Mouse (Mus musculus) limb, embryonic 13.5 days (tissue): ENCODE measurements at regions not wholly inside any gene's neighbourhood (a gene's known extent, or its start where the extent isn't known, plus 50 kb on each side); places are given as distances from the start of the nearest gene placed in this dataset.

ENCODE experiments used
- ATAC-seq: fragments of 200-750 bp; cut with Nextera tagmentation; 2 replicates; pipeline ENCODE4 v1.8.0; 2017; ENCODE audit warnings: low read depth, moderate number of reproducible peaks, moderate TSS enrichment; ENCODE audit not compliant: low FRiP score
- H3K27ac ChIP-seq: fragments of 300-500 bp; sonication (generic); 2 replicates; pipeline ENCODE4 v1.5.1; 2015; ENCODE audit warnings: inconsistent platforms, mild to moderate bottlenecking, moderate library complexity
- H3K27me3 ChIP-seq: fragments of 300-500 bp; sonication (generic); 2 replicates; pipeline ENCODE4 v1.6.1; 2015; ENCODE audit warnings: mild to moderate bottlenecking, inconsistent platforms
- H3K36me3 ChIP-seq: fragments of 300-500 bp; sonication (generic); 2 replicates; pipeline ENCODE4 v1.6.1; 2015; ENCODE audit warnings: inconsistent platforms, mild to moderate bottlenecking, moderate library complexity
- H3K4me1 ChIP-seq: fragments of 300-500 bp; sonication (generic); 2 replicates; pipeline ENCODE4 v1.6.1; 2015; ENCODE audit warnings: inconsistent platforms
- H3K4me2 ChIP-seq: fragments of 300-500 bp; sonication (generic); replicated peaks from 2 replicates; pipeline ENCODE4 v1.6.1; 2015; ENCODE audit warnings: inconsistent platforms, mild to moderate bottlenecking, moderate library complexity
- H3K4me3 ChIP-seq: fragments of 300-500 bp; sonication (generic); 2 replicates; pipeline ENCODE4 v1.5.1; 2015; ENCODE audit warnings: moderate library complexity, mild to moderate bottlenecking, inconsistent platforms
- H3K9ac ChIP-seq: fragments of 300-500 bp; sonication (generic); 2 replicates; pipeline ENCODE4 v1.6.1; 2015; ENCODE audit warnings: mild to moderate bottlenecking, inconsistent platforms
- H3K9me3 ChIP-seq: fragments of 300-500 bp; sonication (generic); 2 replicates; pipeline ENCODE4 v1.6.1; 2016; ENCODE audit warnings: inconsistent platforms
- WGBS: fragments of 180-500 bp; shearing (Covaris S2); methylation state at CpG from one replicate; pipeline ENCODE4 v1.1.7; 2015; 5-methylcytosine and 5-hydroxymethylcytosine counted together

DNA sequence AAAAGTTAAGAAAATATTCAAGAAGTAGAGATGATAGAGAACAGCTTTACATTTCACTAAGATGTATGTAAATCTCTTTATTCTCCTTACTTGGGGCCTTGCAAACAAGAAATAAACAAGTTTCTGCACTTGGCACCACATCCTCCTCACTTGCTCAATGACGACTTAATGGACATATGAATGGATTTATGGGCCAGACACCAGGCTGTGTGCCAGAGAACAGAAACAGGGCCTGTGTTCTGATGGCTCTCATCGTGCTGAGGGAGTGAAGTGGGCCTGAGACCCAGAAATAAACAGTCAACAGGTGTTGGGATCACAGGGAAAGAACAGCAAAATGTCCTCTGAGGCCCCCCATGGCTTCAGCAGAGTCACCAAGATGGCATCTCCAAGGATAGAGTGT, 201.6 kb downstream of the Plpp3 start:
- 13% methylated on average over 2 of the region's 2 CpGs for WGBS
- H3K4me3 ChIP-seq: no peak overlapping the region
- peaks cover 7% of the 10 kb centered on the region for H3K4me1 ChIP-seq
- H3K9me3 ChIP-seq: no peaks in the 10 kb centered on the region
- no peak overlapping the region for H3K4me2 ChIP-seq
- no peak for ATAC-seq
- no peaks in the 10 kb centered on the region for H3K27me3 ChIP-seq
- H3K27ac ChIP-seq: no peak overlapping the region
- H3K36me3 ChIP-seq: no peaks in the 10 kb centered on the region
- H3K9ac ChIP-seq: no peak overlapping the region

DNA sequence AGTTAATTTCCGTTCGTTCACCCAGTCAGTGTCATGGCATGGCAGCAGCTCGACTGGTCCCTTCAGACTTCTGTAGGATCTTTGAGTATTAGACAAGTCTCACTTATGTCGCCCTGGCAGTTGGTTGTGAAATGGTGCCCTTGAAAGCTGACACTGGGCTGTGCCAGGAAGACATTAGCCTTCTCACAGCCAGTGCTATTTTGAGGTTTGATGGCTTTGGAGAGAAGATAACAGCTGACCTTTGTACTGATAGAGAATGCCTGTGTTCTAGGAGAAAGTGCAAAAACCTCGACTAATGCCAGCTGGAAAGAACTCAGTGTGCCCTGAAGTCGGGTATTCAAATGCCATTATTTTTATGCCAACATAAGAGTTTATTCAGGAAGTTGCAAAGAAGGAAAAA, 207.3 kb downstream of the Plpp3 start:
- ATAC-seq: no peak
- WGBS: 73% methylated on average over 6 of the region's 6 CpGs
- no peaks in the 10 kb centered on the region for H3K9me3 ChIP-seq

DNA sequence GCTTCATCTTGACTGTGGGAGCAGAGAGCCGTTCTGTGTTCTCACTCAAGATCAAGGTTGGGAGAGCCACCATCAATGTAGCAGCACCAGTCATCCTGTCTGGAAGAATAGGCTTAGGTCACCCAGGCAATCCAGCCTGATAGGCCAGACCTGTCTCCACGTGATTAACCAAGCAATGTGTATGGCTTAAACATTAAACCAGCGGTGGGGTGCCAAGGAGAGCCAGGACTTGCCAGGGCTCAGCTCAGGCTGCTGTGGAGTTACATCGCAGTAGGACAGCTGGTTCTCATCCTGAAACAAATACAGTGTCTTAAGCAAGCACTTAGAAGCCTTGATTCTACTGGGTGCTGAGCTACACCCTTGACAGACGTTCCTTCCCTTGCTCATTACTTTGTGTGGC, 207.9 kb downstream of the Plpp3 start:
- Histone ChIP-seq H3K27me3 (no peaks in the 10 kb centered on the region), H3K4me1 (no peaks in the 10 kb centered on the region), H3K4me3 (no peak overlapping the region), H3K9me3 (no peaks in the 10 kb centered on the region), H3K4me2 (no peak overlapping the region), H3K27ac (no peak overlapping the region), H3K36me3 (no peaks in the 10 kb centered on the region), H3K9ac (no peak overlapping the region)
- 77% methylated on average over 5 of the region's 5 CpGs for WGBS
- ATAC-seq: no peak

More for the DNA sequence above, 207.3 kb downstream of the Plpp3 start:
- H3K27ac ChIP-seq: no peak overlapping the region
- H3K27me3 ChIP-seq: no peaks in the 10 kb centered on the region
- no peak overlapping the region for H3K9ac ChIP-seq
- no peaks in the 10 kb centered on the region for H3K4me1 ChIP-seq
- H3K4me2 ChIP-seq: no peak overlapping the region
- H3K36me3 ChIP-seq: no peaks in the 10 kb centered on the region
- no peak overlapping the region for H3K4me3 ChIP-seq

DNA sequence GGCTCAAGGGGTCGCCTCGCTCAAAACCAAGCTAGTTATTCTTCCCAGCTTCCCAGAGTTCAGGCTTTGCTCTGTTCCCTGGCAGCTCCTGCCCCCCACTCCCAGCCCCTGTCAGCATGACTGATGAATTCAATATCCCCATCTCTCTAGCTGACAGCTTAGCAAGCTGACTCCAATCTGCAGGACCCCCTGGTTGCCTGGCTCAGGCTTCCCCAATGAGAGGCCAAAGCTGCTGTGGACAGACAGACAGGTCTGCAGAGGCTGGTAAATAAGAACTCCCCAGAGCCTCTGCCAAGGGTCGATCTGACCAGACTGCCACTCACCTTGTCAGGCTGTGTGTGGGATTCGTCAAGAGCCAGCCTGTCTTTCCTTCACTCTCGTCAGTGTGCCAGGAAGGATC, 219.4 kb downstream of the Plpp3 start:
- WGBS: 28% methylated on average over 5 of the region's 5 CpGs

DNA sequence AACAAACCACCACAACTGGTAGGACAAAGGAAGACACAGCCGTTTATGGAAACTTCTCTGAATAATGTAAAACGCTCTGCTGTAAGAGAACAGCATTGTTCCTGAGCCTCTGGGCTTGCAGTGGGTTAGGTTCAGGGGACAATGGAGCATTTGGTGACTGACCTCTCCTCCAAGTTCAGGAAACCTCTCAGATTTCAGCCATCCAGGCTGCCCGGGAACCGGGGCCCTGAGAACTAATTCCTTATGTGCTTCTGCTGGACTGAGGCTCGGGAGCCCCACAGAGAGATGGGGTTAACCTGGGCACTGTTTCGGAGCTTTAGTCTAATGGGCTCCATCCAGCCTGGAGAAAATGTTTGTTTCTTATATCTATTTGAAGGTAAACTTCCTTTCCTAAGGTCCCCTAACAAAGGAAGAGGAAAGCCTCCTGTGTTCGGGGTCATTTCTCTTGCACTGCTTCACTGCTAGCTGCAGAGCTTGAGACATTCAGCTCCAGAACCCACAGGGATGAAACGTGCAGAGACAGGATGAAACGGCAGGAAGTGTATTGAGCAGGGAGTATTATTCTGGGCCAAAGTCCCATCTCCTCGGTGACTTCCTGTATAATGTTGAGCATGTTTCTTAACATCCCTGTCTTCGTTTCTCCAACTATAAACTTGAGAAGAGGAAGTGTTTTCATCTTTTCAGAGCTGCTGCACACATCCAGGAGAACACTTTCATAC, 220.5 kb downstream of the Plpp3 start:
- no peak overlapping the region for H3K9ac ChIP-seq
- ATAC-seq: no peak

More for the DNA sequence above, 219.4 kb downstream of the Plpp3 start:
- Histone ChIP-seq H3K4me2 (no peak overlapping the region), H3K27ac (no peak overlapping the region), H3K36me3 (no peaks in the 10 kb centered on the region), H3K4me3 (no peak overlapping the region), H3K4me1 (peaks cover 22% of the 10 kb centered on the region), H3K9ac (no peak overlapping the region), H3K27me3 (no peaks in the 10 kb centered on the region), H3K9me3 (no peaks in the 10 kb centered on the region)
- ATAC-seq: no peak

DNA sequence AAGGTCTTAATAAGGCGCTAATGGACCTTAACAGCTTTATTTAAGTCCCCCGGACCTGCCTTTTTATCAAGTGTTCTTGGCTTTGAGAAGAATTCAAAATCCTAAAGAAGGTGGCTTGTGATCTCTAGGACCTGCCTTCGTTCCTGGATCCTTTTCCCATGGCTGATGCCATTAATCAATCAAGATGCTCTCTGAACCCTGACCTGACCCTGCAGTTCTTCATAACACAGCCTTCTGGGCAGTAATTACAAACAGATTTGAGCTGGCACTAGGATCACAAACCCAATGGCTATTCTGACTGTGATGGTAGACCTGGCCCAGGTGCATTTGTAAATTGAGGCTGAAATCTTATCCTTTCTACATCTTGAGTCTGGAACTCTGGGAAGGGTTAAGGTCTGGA, 227.7 kb downstream of the Plpp3 start:
- H3K9ac ChIP-seq: no peak overlapping the region
- no peak overlapping the region for H3K27ac ChIP-seq
- no peaks in the 10 kb centered on the region for H3K36me3 ChIP-seq
- peaks cover 16% of the 10 kb centered on the region for H3K4me1 ChIP-seq
- no peaks in the 10 kb centered on the region for H3K9me3 ChIP-seq
- no peak for ATAC-seq
- H3K4me3 ChIP-seq: no peak overlapping the region
- no peaks in the 10 kb centered on the region for H3K27me3 ChIP-seq
- 29% methylated on average over 3 of the region's 3 CpGs for WGBS
- no peak overlapping the region for H3K4me2 ChIP-seq

More for the DNA sequence above, 220.5 kb downstream of the Plpp3 start:
- H3K4me1 ChIP-seq: peaks cover 22% of the 10 kb centered on the region
- no peak overlapping the region for H3K4me3 ChIP-seq
- no peaks in the 10 kb centered on the region for H3K27me3 ChIP-seq
- 0 out of 2 replicates have a peak overlapping the region, but pooled peaks have one; percentile 10 for H3K27ac ChIP-seq
- H3K36me3 ChIP-seq: no peaks in the 10 kb centered on the region
- H3K4me2 ChIP-seq: no peak overlapping the region
- no peaks in the 10 kb centered on the region for H3K9me3 ChIP-seq
- WGBS: 39% methylated on average over 11 of the region's 11 CpGs

DNA sequence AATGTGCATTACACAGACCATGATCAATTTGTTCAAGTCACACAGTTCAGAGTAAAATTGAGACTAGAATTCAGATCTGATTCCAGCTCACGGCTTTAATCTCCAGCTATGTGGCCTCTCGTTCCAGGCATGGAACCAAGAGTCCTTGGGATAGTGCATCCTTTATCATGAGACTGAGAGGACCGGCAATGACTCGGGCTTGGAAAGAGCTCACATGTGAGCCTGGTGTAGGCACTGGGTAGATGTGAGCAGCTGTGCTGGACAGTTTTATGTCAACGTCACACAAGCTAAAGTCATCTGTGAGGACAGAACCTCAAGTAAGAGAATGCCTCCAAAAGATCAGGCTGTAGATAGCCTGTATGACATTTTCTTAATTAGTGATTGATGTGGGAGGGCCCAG, 228.3 kb downstream of the Plpp3 start:
- Histone ChIP-seq H3K36me3 (no peaks in the 10 kb centered on the region), H3K27me3 (no peaks in the 10 kb centered on the region), H3K9ac (no peak overlapping the region), H3K4me1 (peaks cover 21% of the 10 kb centered on the region), H3K4me3 (no peak overlapping the region), H3K27ac (no peak overlapping the region), H3K4me2 (no peak overlapping the region), H3K9me3 (no peaks in the 10 kb centered on the region)
- no peak for ATAC-seq
- 86% methylated on average over 5 of the region's 5 CpGs for WGBS

DNA sequence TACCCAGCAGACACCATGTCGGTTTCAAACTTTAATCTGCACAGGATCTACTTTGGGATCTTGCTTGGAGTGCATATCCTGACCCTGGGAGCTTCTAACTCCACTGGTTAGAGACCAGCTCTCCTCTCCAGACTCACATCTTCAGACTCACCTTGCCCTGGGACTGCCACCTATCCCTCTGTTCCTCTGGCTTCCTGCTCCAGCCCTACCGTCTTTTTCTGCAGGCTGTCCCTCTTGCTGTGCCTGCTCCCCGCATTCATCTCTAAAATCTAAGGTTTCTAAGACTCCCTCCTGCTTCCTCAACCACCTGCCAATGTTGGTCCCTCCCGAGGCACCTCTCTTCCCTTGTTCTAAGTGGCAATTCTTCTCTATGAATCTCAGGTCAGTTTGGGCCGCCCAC, 233.2 kb downstream of the Plpp3 start:
- no peak overlapping the region for H3K27ac ChIP-seq
- WGBS: 22% methylated on average over 5 of the region's 5 CpGs
- no peaks in the 10 kb centered on the region for H3K9me3 ChIP-seq
- H3K4me1 ChIP-seq: peaks cover 13% of the 10 kb centered on the region; the same call in 1 of the 2 replicates
- H3K4me3 ChIP-seq: no peak overlapping the region
- H3K4me2 ChIP-seq: no peak overlapping the region
- H3K36me3 ChIP-seq: no peaks in the 10 kb centered on the region
- H3K9ac ChIP-seq: 0 out of 2 replicates have a peak overlapping the region, but pooled peaks have one; percentile 15
- ATAC-seq: no peak; the same call in 1 of the 2 replicates
- H3K27me3 ChIP-seq: no peaks in the 10 kb centered on the region

DNA sequence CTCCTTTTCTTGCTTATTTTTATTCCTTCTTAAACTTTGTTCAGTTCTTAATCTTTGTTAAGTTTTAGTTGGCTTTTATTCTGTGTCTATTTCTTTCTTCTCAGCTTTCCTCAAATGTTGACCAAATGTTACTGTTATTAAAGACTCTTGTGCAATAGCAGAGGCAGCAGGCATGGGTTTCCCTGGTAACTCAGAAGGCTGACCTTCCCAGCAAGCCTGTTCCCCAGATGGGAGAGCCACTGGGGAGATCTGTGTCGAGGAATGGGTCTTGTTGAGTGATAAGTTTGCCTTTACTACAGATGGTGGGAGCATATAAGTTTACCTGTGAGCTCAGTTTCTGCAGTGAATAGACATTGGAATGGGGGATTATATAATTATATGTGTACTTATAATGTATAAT, 237.2 kb downstream of the Plpp3 start:
- Histone ChIP-seq H3K36me3 (no peaks in the 10 kb centered on the region), H3K27me3 (no peaks in the 10 kb centered on the region), H3K27ac (no peak overlapping the region), H3K4me2 (no peak overlapping the region), H3K9ac (no peak overlapping the region), H3K9me3 (no peaks in the 10 kb centered on the region), H3K4me3 (no peak overlapping the region), H3K4me1 (peaks cover 13% of the 10 kb centered on the region; the same call in 1 of the 2 replicates)
- 50% methylated on average over 1 of the region's 1 CpGs for WGBS
- ATAC-seq: no peak

DNA sequence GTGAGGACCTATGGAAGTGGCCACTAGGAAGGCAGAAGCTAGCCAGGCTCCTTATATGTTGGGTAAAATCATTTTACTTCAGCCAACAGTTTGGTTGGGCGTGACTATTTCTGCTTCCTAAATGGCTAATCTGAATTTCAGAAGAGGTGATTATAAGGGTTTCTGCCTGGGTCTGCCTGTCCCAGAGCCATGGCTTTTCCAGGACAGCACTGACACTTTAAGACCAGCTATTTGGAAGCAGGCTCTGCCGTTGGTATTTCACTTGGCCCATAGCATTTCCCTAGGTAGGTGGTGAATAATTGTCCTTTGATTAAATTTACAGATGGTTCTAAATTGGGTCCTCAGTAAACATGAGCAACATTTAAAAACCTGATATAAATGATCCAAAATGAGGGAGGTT, 240.3 kb downstream of the Plpp3 start:
- no peaks in the 10 kb centered on the region for H3K9me3 ChIP-seq
- no peak for ATAC-seq
- H3K4me1 ChIP-seq: no peaks in the 10 kb centered on the region
- no peaks in the 10 kb centered on the region for H3K27me3 ChIP-seq
- no peaks in the 10 kb centered on the region for H3K36me3 ChIP-seq
- H3K4me2 ChIP-seq: no peak overlapping the region
- H3K4me3 ChIP-seq: no peak overlapping the region
- WGBS: 69% methylated on average over 2 of the region's 2 CpGs
- no peak overlapping the region for H3K9ac ChIP-seq
- H3K27ac ChIP-seq: no peak overlapping the region

DNA sequence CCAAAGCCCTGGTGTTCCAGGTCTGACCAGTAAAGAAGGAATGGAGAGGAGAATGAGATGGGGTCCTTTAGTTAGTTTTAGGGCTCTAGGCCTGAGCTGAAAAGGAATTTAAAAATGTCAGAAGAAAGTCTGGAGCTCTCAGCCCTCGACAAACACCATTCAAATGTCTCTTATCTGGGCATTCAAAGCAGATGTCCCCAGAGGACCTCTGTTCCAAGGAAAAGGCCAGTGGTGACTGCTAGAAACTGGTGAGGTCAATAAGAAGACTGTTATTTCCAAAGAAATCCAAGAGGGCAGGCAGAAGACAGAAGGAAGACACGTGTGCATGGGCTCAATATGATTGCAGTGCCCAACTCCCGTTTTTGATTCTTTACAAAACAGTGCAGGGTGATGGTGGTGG, 244.9 kb downstream of the Plpp3 start:
- 80% methylated on average over 3 of the region's 3 CpGs for WGBS
- H3K9ac ChIP-seq: no peak overlapping the region
- H3K9me3 ChIP-seq: no peaks in the 10 kb centered on the region
- no peak overlapping the region for H3K4me3 ChIP-seq
- H3K27ac ChIP-seq: no peak overlapping the region
- ATAC-seq: no peak
- H3K27me3 ChIP-seq: no peaks in the 10 kb centered on the region
- no peak overlapping the region for H3K4me2 ChIP-seq
- H3K36me3 ChIP-seq: no peaks in the 10 kb centered on the region
- H3K4me1 ChIP-seq: peaks cover 21% of the 10 kb centered on the region

DNA sequence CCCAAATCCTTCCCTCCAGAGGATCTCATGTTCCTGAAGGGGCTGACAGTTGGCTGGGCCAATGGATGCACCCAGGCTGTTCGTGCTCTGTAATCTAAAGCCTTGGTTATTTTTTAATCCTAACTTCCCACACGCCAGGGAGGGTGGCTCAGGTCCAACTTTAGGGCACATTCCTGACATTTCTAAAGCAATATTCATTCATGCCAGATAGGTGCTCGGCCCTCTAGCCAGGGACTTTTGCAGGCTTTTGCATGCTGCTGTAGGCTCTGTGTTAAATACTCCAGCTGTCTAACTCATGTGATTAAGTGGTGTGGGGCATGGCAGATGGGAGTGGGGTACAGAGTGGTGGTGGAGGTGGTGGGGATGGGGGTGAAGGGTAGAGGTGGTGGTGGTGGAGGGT, 246.0 kb downstream of the Plpp3 start:
- H3K27ac ChIP-seq: no peak overlapping the region

DNA sequence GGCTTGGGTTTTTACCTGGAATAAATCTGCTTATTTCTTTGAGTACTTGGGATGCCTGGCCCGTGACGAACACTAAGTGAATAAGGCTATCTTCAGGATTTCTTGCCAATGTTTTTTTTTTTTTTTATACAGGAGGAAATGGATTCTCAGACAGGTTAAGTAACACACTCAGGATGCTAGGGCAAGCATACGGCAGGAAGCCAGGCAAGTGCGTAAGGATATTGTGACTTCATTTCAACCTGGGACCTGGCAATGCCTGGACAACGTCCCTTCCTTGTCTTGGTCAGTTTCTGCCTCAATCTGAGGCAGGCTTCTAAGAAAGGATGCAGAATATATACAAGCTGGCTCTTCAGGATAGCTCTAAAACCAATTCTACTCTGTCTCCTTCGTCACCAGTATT, 246.5 kb downstream of the Plpp3 start:
- no peaks in the 10 kb centered on the region for H3K36me3 ChIP-seq
- H3K4me3 ChIP-seq: no peak overlapping the region
- 81% methylated on average over 6 of the region's 6 CpGs for WGBS
- H3K9me3 ChIP-seq: no peaks in the 10 kb centered on the region
- H3K4me2 ChIP-seq: no peak overlapping the region
- H3K9ac ChIP-seq: no peak overlapping the region
- H3K27ac ChIP-seq: no peak overlapping the region
- H3K27me3 ChIP-seq: no peaks in the 10 kb centered on the region
- ATAC-seq: no peak
- H3K4me1 ChIP-seq: peaks cover 35% of the 10 kb centered on the region

More for the DNA sequence above, 246.0 kb downstream of the Plpp3 start:
- peak; percentile 67 for ATAC-seq
- Histone ChIP-seq H3K4me3 (no peak overlapping the region), H3K36me3 (no peaks in the 10 kb centered on the region), H3K9me3 (no peaks in the 10 kb centered on the region), H3K9ac (no peak overlapping the region), H3K27me3 (no peaks in the 10 kb centered on the region), H3K4me2 (no peak overlapping the region), H3K4me1 (peaks cover 33% of the 10 kb centered on the region)
- 27% methylated on average over 3 of the region's 3 CpGs for WGBS
